Mouse (Mus musculus) thymus, postnatal 10 days (tissue): Measurements from ENCODE around the gene Tpm1.
A peak's percentile ranks its signal among the peaks of the same experiment; 100 is the strongest.

Source experiments
- DNase-seq, 2 experiments: peaks; one replicate each; pipeline ENCODE4 v3.0.0; 2021; ENCODE audit warnings: low spot score in 2 of 2

Gene Tpm1

GRCm38 (mm10) chr9:66985377-66985776 is 63.8 kb downstream of the Tpm1 start:
- DNase-seq, result peak; percentile 14 to 22

GRCm38 (mm10) chr9:66982085-66982484 is 67.1 kb downstream of the Tpm1 start:
- no peak for DNase-seq

GRCm38 (mm10) chr9:66980458-66980857 is 68.7 kb downstream of the Tpm1 start:
- DNase-seq, result peak; percentile 40 to 69

GRCm38 (mm10) chr9:66978468-66978867 is 70.7 kb downstream of the Tpm1 start:
- no peak for DNase-seq

- no peak for DNase-seq
Observed at GRCm38 (mm10) chr9:66977982-66978381, 71.2 kb downstream of the Tpm1 start.

GRCm38 (mm10) chr9:66977121-66977520 is 72.1 kb downstream of the Tpm1 start:
- no peak for DNase-seq

- peak; percentile 90 to 94 for DNase-seq
Observed at GRCm38 (mm10) chr9:66975239-66975645, 74.0 kb downstream of the Tpm1 start, which contains the start of gene Lactb. Gene Lactb (minus strand): TSS chr9:66975484.

GRCm38 (mm10) chr9:66974721-66975225 is 74.4 kb downstream of the Tpm1 start:
- DNase-seq, result peak; percentile 59 to 69
